Mouse (Mus musculus): Measurements from ENCODE around the gene Ccdc169.

The Ccdc169 gene

GRCm38 (mm10) chr3:55123064-55123463, 14.1 kb upstream of the Ccdc169 start:
- no peak for DNase-seq

DNA sequence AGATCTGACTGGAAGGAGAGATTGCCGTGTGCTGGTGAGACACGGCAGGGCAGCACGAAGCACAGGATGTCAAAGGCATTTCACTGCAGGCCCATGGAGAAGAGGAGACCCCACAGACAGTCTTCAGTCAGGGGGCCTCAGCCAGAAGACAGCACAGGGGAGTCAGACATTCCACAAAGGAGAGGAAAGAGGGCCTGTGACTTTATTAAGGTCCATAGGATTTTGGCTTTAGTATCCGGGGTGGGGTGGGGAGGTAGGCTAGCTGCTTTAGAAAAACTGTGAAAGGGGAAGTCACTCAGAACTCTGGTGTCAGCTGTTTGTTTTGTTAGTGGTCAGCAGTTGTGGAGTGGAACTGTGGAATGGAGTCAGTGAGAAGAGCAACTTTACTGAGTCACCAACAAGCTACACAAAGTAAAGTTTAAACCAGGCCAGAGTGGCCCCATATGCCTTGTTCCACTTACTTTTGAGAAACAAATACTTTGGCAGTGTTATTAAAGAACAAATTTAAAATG, 7.9 kb upstream of the Ccdc169 start:
- no peak for DNase-seq

- DNase-seq = no peak
These were observed 5.4 kb upstream of the Ccdc169 start for GRCm38 (mm10) chr3:55131576-55132233.

GRCm38 (mm10) chr3:55139837-55140236, 2.7 kb downstream of the Ccdc169 start:
- no peak for DNase-seq

- DNase-seq = no peak
These were observed 4.3 kb downstream of the Ccdc169 start for GRCm38 (mm10) chr3:55141401-55141800.

GRCm38 (mm10) chr3:55144916-55145315, 7.8 kb downstream of the Ccdc169 start:
- DNase-seq = no peak

GRCm38 (mm10) chr3:55146441-55146840, 9.3 kb downstream of the Ccdc169 start:
- DNase-seq = no peak

GRCm38 (mm10) chr3:55147156-55147555, 10.0 kb downstream of the Ccdc169 start:
- DNase-seq = no peak

GRCm38 (mm10) chr3:55148091-55148490, 11.0 kb downstream of the Ccdc169 start:
- DNase-seq = no peak

DNA sequence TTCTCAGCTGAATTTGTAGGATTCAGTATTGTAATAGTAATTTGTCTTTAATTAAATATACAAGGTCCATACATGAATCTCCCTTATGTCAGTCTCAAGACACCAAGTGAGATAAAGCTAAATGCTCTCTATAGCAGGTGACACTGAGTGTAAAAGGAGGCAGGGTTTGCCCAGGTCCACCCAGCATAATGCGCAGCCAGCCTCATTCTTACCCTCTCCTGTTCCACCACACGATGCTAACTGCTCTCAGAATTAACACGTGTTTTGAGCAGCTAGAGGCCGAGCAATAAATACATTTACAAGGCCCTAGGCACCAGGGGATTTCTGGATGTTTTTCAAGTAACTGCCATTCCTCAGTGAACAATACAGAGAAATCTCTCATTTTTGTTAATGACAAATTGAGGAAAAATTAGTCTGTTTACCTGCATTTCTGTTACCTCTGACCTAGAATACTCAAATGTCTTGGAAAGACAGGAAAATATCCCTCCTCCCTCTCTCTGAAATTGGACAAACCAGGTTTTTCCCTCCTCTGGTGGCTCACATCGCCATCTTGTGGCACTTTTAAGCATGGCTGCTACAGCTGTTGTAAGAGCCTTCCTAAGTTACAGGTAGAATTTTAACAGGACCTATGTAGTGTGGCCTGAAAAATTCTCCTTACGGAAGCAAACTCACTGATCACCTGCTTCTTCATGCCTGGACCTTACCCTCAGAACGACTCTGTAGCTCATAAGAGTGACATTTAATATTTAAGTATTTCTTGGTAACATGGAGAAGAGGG, 14.7 kb downstream of the Ccdc169 start:
- DNase-seq = peak; percentile 72

GRCm38 (mm10) chr3:55152673-55153334, 15.7 kb downstream of the Ccdc169 start:
- DNase-seq = no peak

DNA sequence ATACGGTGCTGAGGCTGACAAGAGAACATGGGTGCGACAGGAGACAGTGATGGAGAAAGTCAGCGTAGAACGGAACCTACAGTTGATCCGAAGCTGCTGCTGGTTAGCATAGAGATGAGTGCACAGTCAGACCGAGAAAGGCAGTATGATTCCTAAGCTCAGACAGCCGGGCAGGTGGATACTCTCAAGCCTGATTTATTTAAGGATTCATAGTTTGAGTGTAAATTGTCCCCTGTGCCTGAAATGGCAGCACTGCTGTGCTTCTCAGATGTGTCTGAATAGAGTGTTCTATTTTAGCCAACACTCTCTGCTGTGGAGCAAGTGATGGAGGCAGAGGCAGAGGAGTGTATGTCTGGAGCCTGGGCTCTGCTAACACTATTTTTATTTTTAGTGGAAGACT, 17.0 kb downstream of the Ccdc169 start:
- peak; percentile 22 for DNase-seq

- DNase-seq = no peak
These were observed 20.3 kb downstream of the Ccdc169 start for GRCm38 (mm10) chr3:55157413-55157812.

- DNase-seq = no peak
These were observed 24.0 kb downstream of the Ccdc169 start for GRCm38 (mm10) chr3:55161144-55161543.

DNA sequence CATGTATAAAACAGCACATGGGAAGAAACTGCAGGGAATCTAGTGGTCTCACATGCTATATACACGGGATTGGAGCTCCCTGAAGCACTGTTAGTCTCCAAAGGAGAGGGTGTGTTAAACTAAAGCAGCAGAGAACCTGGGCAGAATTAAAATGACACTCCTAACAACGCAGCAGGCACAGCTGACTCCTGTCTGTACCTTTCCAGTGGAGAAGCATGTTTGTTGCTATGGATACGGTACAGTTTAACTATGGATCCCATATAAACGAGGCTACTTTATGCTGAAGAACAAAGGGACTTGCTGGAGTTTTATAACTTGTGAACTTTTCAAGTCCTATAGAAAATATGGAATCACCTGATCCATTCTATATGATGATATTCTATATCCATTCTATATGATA, 26.4 kb downstream of the Ccdc169 start:
- DNase-seq = no peak

DNA sequence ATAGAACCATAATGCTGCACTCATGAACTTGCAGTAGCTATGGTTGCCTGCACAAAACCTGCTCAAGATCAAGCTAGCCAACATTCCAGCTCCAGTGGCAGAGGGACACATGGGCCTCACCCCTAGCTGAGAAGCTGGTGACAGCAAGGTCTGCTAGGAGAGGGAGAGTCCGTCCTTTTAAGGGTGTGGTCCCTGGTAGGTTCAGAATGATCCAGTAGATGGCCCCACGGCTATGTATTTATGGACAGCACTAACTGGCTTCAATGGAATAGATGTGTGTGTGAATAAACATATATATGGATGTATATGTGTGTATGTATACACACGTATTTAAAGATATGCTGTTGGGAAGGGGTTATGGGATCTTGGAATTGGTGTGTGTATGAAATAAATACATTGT, 35.3 kb downstream of the Ccdc169 start:
- DNase-seq = no peak

GRCm38 (mm10) chr3:55177271-55177670, 40.1 kb downstream of the Ccdc169 start:
- no peak for DNase-seq

DNA sequence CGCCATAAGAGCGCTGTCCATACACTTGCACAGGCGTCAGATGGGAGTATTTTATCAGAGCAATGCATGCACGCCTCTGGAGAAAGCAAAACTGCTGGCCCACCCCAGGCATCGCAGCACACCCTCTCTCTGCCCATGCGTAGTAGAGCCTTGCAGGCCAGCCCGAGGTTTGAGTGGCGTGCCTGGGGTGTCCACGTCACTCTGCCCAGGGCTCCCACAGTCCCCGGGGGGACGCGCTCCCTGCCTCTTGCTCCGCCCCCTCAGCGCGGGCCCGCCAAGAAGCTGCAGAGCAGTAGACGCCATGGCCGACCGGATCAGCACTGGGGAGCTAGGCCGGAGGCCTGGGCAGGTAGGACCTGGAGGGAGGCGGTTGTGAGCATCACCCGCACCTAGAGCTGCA, 44.6 kb downstream of the Ccdc169 start, which contains the start of gene Sohlh2:
TSS of gene Sohlh2 (plus strand) at position 263 of the 400 bp plus-strand sequence.
- DNase-seq = no peak

- DNase-seq = no peak
These were observed 54.5 kb downstream of the Ccdc169 start for GRCm38 (mm10) chr3:55191668-55192067.

GRCm38 (mm10) chr3:55193351-55193750, 56.2 kb downstream of the Ccdc169 start:
- no peak for DNase-seq

- no peak for DNase-seq
These were observed 57.7 kb downstream of the Ccdc169 start for GRCm38 (mm10) chr3:55194792-55195191.

GRCm38 (mm10) chr3:55195581-55196327, 58.6 kb downstream of the Ccdc169 start:
- no peak for DNase-seq

DNA sequence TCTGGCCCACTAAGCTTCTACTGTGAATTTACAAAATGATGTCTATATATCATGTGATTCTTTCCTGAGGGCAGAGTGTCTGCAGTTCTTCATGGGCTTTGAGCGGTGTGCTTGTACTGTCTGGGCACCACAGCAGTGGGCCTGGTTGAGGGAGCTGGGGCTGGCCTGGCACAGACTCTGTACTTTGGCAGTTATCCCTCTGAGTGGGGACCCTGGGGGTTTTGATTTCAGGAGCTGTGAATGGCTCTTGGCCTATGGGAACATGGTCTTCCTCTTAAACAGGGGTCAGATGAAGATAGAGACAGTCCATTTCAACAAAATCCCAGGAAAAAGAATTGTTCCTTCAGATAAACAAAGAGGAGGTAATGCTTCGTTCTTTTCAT, 59.2 kb downstream of the Ccdc169 start:
- DNase-seq = no peak

Data from right cerebral cortex, postnatal 25 days (tissue).